Mouse (Mus musculus) liver, embryonic 14.5 days (tissue): ENCODE measurements at regions not wholly inside any gene's neighbourhood (a gene's known extent, or its start where the extent isn't known, plus 50 kb on each side); places are given as distances from the start of the nearest gene placed in this dataset.

Source experiments
- ATAC-seq: fragments of 200-750 bp; cut with Nextera tagmentation; 2 replicates; pipeline ENCODE4 v1.8.0; 2017; ENCODE audit warnings: moderate number of reproducible peaks, mild to moderate bottlenecking, moderate library complexity; ENCODE audit not compliant: insufficient read depth
- DNase-seq, 3 experiments: peaks; one replicate each; pipeline ENCODE4 v3.0.0-alpha.2; 2012 to 2013; ENCODE audit warnings: low read depth in 3 of 3, low spot score in 3 of 3
- H3K27ac ChIP-seq: fragments of 300-500 bp; sonication (generic); 2 replicates; pipeline ENCODE4 v1.5.1; 2014; ENCODE audit warnings: moderate library complexity, mild to moderate bottlenecking, control low read depth, inconsistent platforms
- H3K27me3 ChIP-seq: fragments of 300-500 bp; sonication (generic); 2 replicates; pipeline ENCODE4 v1.6.1; 2014; ENCODE audit warnings: mild to moderate bottlenecking, low read length, moderate library complexity; ENCODE audit not compliant: control insufficient read depth, insufficient read depth
- H3K36me3 ChIP-seq: fragments of 300-500 bp; sonication (generic); replicated peaks from 2 replicates; pipeline ENCODE4 v1.6.1; 2014; ENCODE audit warnings: low read depth; ENCODE audit not compliant: control insufficient read depth, insufficient read depth
- H3K4me1 ChIP-seq, 2 experiments: fragments of 200-500 bp in 1 of 2; fragments of 300-500 bp in 1 of 2; sonication (generic) in 1 of 2; replicated peaks; 2 replicates each; pipeline ENCODE4 v1.6.1; 2012 to 2014; ENCODE audit warnings: antibody characterized with exemption in 1 of 2, inconsistent platforms in 1 of 2, low read length in 1 of 2; ENCODE audit not compliant: control insufficient read depth in 2 of 2, insufficient read depth in 2 of 2
- H3K4me2 ChIP-seq: fragments of 300-500 bp; sonication (generic); 2 replicates; pipeline ENCODE4 v1.6.1; 2014; ENCODE audit warnings: low read depth, mild to moderate bottlenecking, control low read depth, moderate library complexity
- H3K4me3 ChIP-seq, 2 experiments: fragments of 200-500 bp in 1 of 2; fragments of 300-500 bp in 1 of 2; sonication (generic) in 1 of 2; 2 replicates each; pipeline ENCODE4 v1.5.1; 2012 to 2014; ENCODE audit warnings: low read depth in 2 of 2, low read length in 2 of 2, mild to moderate bottlenecking in 2 of 2, control low read depth in 1 of 2, inconsistent platforms in 1 of 2, moderate library complexity in 1 of 2; ENCODE audit not compliant: insufficient read depth in 1 of 2
- H3K9ac ChIP-seq: fragments of 300-500 bp; sonication (generic); replicated peaks from 2 replicates; pipeline ENCODE4 v1.6.1; 2014; ENCODE audit warnings: mild to moderate bottlenecking, control low read depth, moderate library complexity
- H3K9me3 ChIP-seq: fragments of 300-500 bp; sonication (generic); 2 replicates; pipeline ENCODE4 v1.6.1; 2016; ENCODE audit warnings: low read length, mixed read lengths; ENCODE audit not compliant: control insufficient read depth
- CTCF ChIP-seq: IDR thresholded peaks from 2 replicates; pipeline ENCODE4 v1.5.1; 2016; ENCODE audit warnings: antibody characterized with exemption, low read depth, control low read depth
- EP300 ChIP-seq: IDR thresholded peaks from 2 replicates; pipeline ENCODE4 v1.6.1; 2016; ENCODE audit warnings: antibody characterized with exemption, low read depth
- WGBS: fragments of 180-500 bp; shearing (Covaris S2); extraction: QIAGEN DNeasy Blood & Tissue Kit; methylation state at CpG from one replicate; pipeline ENCODE4 v1.1.7; 2014; ENCODE audit not compliant: insufficient replicate concordance; 5-methylcytosine and 5-hydroxymethylcytosine counted together

DNA sequence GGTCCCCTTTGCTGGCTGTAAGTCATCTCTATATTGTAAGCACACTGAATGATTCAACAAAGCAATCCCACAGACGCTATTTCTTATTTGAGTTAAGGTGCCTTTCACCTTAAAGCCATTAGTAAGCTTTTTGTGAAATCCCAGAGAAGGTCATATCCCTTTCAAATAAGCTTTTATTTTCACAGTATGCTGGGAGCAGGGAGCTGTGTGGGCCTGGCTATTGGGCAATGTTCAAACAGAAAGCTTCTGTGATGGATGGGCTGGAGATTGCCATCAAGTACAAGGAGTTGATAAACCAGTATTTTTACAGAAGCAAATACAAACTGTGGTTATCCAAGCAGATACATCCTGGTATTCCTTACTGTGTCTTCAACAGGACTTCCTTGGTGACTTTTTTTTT, 1389.0 kb downstream of the Gsdmc2 start:
- TF ChIP-seq EP300 (no peak), CTCF (no peak)
- Histone ChIP-seq H3K9ac (no peak overlapping the region), H3K27ac (no peak overlapping the region), H3K4me2 (no peak overlapping the region), H3K9me3 (no peaks in the 10 kb centered on the region), H3K4me1 (peaks cover 0 to 1% of the 10 kb centered on the region in 2 experiments; a peak in 1 of 4 replicates), H3K36me3 (no peaks in the 10 kb centered on the region), H3K4me3 (no peak overlapping the region), H3K27me3 (no peaks in the 10 kb centered on the region)
- ATAC-seq (no peak), DNase-seq (no peak)
- 41% methylated on average over 1 of the region's 1 CpGs for WGBS

DNA sequence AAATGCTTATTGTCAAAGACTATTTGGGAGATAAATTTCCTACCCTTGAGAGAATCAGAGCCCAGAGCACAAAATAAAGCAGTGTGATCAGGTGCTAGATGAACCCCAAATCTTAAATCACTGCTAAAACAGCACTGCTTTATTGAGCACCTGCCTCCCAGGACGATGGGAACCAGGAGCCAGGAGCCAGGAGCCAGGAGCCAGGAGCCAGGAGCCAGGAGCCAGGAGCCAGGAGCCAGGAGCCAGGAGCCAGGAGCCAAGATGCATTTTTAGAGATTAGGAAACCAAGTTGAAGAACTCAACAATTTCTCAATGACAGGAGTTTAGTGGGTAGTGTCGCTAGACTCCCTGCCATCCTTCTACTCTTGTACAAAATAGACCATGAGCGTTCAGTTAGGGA, 1396.9 kb downstream of the Gsdmc2 start:
- TF ChIP-seq CTCF (no peak), EP300 (no peak)
- 61% methylated on average over 3 of the region's 3 CpGs for WGBS
- Histone ChIP-seq H3K4me1 (no peaks in the 10 kb centered on the region), H3K9ac (no peak overlapping the region), H3K9me3 (no peaks in the 10 kb centered on the region), H3K27ac (no peak overlapping the region), H3K36me3 (no peaks in the 10 kb centered on the region), H3K4me2 (no peak overlapping the region), H3K27me3 (no peaks in the 10 kb centered on the region), H3K4me3 (no peak overlapping the region)
- DNase-seq, result no peak
- ATAC-seq, result no peak

- no peaks in the 10 kb centered on the region for H3K4me1 ChIP-seq
- H3K27me3 ChIP-seq, result no peaks in the 10 kb centered on the region
- no peak overlapping the region for H3K4me3 ChIP-seq
- no peaks in the 10 kb centered on the region for H3K9me3 ChIP-seq
- no peak overlapping the region for H3K9ac ChIP-seq
- 47% methylated on average over 5 of the region's 5 CpGs for WGBS
- DNase-seq (no peak), ATAC-seq (no peak)
- H3K4me2 ChIP-seq, result no peak overlapping the region
- no peaks in the 10 kb centered on the region for H3K36me3 ChIP-seq
- no peak overlapping the region for H3K27ac ChIP-seq
- TF ChIP-seq CTCF (no peak), EP300 (no peak)
Observed at GRCm38 (mm10) chr15:62439211-62439610, 1405.8 kb downstream of the Gsdmc2 start.

- TF ChIP-seq EP300 (no peak), CTCF (no peak)
- no peak overlapping the region for H3K4me2 ChIP-seq
- H3K27me3 ChIP-seq, result no peaks in the 10 kb centered on the region
- DNase-seq (no peak), ATAC-seq (no peak)
- no peaks in the 10 kb centered on the region for H3K4me1 ChIP-seq
- no peaks in the 10 kb centered on the region for H3K9me3 ChIP-seq
- 70% methylated on average over 5 of the region's 5 CpGs for WGBS
- no peak overlapping the region for H3K4me3 ChIP-seq
- H3K27ac ChIP-seq, result no peak overlapping the region
- no peak overlapping the region for H3K9ac ChIP-seq
- no peaks in the 10 kb centered on the region for H3K36me3 ChIP-seq
Observed at GRCm38 (mm10) chr15:62436631-62437030, 1408.3 kb downstream of the Gsdmc2 start.

DNA sequence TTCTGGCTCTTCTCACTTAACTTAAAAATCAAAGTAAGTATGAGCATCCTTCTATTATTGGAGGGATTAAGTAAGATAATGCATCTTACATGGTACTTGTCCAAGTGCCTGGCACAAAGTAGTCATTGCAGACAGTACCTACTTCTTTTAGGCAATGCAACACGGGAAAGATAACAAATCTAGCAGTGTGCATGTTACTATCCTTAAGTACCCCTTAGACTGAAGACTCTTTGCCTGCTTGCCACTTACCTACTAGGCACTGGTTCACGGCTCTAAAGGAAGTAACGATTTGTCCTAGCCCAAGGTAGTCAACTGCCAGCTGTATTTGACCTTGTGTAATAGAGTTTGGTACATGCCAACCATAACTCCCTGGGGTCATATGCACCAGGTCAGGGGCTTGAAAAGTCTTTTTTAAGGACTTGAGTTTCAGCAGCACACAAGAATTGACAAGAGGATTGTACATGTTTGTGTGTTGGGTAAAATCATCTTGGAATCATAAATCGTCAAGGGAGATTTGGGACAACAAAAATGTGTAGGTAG, 1409.8 kb downstream of the Gsdmc2 start:
- no peaks in the 10 kb centered on the region for H3K36me3 ChIP-seq
- H3K4me2 ChIP-seq, result no peak overlapping the region
- no peak overlapping the region for H3K27ac ChIP-seq
- H3K9ac ChIP-seq, result no peak overlapping the region
- DNase-seq (no peak), ATAC-seq (no peak)
- WGBS, result 73% methylated on average over 4 of the region's 4 CpGs
- no peaks in the 10 kb centered on the region for H3K4me1 ChIP-seq
- TF ChIP-seq CTCF, result no peak
- TF ChIP-seq EP300, result no peak
- H3K4me3 ChIP-seq, result no peak overlapping the region
- H3K9me3 ChIP-seq, result no peaks in the 10 kb centered on the region
- no peaks in the 10 kb centered on the region for H3K27me3 ChIP-seq
